Mouse (Mus musculus): Measurements from ENCODE around the gene Serpinb3a. TPM values are rescaled to one million over a fixed set of nuclear protein-coding genes. Genes with fewer than 3 reads are reported as not detected.

Gene Serpinb3a
- not detected for polyA plus RNA-seq (2014; fragmentation: Illumina TruSeq; extraction: RNeasy Lipid Tissue Mini Kit (QIAGEN cat#74804); ENCODE audit: low replicate concordance)

DNA sequence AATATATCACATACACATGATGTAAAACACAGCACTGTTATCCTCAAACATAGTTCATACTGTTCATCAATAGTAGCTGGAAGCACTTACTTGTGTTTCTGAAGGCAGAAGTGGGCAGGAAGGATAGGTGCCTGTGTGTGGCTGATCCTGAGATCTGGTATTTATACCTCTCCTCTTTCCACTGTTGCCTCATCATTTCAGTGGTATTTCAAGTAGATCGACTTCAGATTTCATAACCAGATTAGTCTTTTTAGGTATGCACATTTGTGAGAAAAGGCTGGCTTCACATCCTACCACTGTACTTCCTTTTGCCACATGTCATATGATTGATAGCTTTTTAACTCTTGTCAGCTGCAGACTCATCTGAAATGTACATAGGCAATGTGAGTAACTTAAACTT, at the start of gene Serpinb3a:
TSS of gene Serpinb3a (minus strand) at position 101 of the 400 bp plus-strand sequence.

DNA sequence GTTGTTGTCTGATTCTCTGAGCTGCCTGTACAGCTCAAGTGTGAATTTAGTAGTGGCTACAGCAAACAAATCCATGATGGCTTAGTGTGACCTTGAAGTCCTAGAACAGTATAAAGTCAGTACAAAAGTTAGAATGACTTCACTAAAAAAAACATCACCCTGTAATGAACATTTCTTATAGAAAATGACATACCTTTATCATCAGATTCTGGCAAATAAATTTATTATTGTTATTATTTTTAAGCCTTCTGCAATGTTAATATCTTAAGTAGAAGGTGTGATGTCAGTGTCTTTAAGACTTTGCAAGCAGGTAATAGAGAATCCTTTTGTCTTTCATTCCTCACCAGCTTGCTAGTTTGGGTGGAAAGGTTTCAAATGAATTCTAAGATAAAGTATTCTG, 31.3 kb upstream of the Serpinb3a start, which contains the start of gene Serpinb3d:
TSS of gene Serpinb3d (minus strand) at position 101 of the 400 bp plus-strand sequence.

Other genes with a start within 250 kb of the Serpinb3a start
- gene Serpinb5, start 191.1 kb downstream of the Serpinb3a start, polyA plus RNA-seq (2014; fragmentation: Illumina TruSeq; extraction: RNeasy Lipid Tissue Mini Kit (QIAGEN cat#74804); ENCODE audit: low replicate concordance), result 6.2 TPM
- not detected for gene Serpinb12, start 117.9 kb downstream of the Serpinb3a start, polyA plus RNA-seq (2014; fragmentation: Illumina TruSeq; extraction: RNeasy Lipid Tissue Mini Kit (QIAGEN cat#74804); ENCODE audit: low replicate concordance)
- not detected for gene Serpinb13, start 71.3 kb downstream of the Serpinb3a start, polyA plus RNA-seq (2014; fragmentation: Illumina TruSeq; extraction: RNeasy Lipid Tissue Mini Kit (QIAGEN cat#74804); ENCODE audit: low replicate concordance)
- not detected for gene Serpinb3d, start 31.2 kb upstream of the Serpinb3a start, polyA plus RNA-seq (2014; fragmentation: Illumina TruSeq; extraction: RNeasy Lipid Tissue Mini Kit (QIAGEN cat#74804); ENCODE audit: low replicate concordance)
- gene Serpinb3b, start 226.1 kb upstream of the Serpinb3a start, polyA plus RNA-seq (2014; fragmentation: Illumina TruSeq; extraction: RNeasy Lipid Tissue Mini Kit (QIAGEN cat#74804); ENCODE audit: low replicate concordance), result not detected
- not detected for gene Serpinb3c, start 226.1 kb upstream of the Serpinb3a start, polyA plus RNA-seq (2014; fragmentation: Illumina TruSeq; extraction: RNeasy Lipid Tissue Mini Kit (QIAGEN cat#74804); ENCODE audit: low replicate concordance)